Mouse (Mus musculus): ENCODE results near the gene Gyg. TPM values are rescaled to one million over a fixed set of nuclear protein-coding genes. Genes with fewer than 3 reads are reported as not detected.

The Gyg gene
- total RNA-seq, 2 experiments from 2014 or later: 39.2 to 44.8 TPM

DNA sequence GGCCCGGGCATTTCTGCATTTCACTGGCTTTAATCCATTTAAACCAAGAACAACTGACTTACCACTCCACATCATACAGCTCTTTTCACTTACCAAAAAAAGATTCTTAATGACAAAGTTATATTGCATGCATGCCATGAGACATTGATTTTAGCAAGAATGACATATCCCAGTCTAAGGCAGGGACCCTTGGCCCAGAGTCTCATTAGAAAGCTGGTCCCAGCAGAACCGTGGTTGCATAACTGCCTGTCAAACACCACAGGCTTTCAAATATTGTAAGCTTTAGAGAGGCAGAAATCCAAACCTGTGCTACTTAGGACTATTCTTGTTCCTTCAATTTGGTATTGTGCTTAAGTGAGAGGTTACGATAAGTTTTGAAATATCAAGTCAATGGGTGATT, 11.4 kb downstream of the Gyg start:
- Histone ChIP-seq H3K4me3 (no peak overlapping the region), H3K27ac (peak overlapping the region; percentile 70; the same call in 1 of the 2 replicates)
- no peak for TF ChIP-seq CTCF (conservative IDR thresholded peaks at IDR 0.05)
- DNase-seq (ENCODE audit: low spot score in 2 of 2): no peak

DNA sequence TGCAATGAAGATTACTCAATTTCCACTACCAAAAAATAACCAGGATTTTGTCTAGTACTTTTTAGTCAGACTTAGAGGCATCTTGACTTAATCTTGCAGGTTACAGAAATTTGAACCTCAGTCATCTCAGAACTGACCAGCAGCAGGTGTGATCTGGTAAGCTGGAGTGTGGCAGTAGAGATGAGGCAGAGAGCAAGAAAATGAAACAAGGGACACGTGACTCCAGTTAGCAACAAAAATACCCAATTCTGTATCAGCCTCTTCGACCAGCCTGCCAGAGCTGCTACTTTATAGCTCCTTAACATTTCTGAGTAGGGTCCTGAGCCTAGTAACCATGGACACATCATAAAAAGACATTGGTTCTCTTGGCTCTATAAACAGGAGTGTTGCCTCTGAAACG, 12.5 kb downstream of the Gyg start:
- no peak overlapping the region for H3K27ac ChIP-seq
- TF ChIP-seq CTCF (conservative IDR thresholded peaks at IDR 0.05): no peak
- no peak for DNase-seq (ENCODE audit: low spot score in 2 of 2)
- no peak overlapping the region for H3K4me3 ChIP-seq

GRCm38 (mm10) chr3:20142101-20142500, 13.0 kb downstream of the Gyg start:
- no peak for TF ChIP-seq CTCF (conservative IDR thresholded peaks at IDR 0.05)
- no peak overlapping the region for H3K27ac ChIP-seq

DNA sequence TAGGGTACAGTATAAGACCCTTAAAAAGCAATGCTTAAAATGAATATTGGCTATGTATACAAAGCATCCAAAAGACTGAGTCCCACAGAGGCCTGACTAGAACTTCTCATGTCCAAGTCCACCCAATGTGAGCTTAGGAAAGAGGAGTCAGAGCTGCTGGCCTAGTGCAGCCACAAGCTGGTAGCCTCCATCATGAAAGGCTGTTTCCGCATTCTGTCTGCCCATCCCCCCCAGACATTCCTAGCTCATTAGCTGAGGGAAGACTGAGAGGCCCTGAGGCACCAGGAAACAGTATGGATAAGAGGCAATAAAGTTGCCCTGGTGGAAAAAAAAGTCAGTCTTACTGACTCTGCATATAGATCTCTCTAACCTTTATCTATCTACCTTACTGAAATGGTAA, 13.4 kb downstream of the Gyg start:
- TF ChIP-seq CTCF (conservative IDR thresholded peaks at IDR 0.05): no peak
- no peak for DNase-seq (ENCODE audit: low spot score in 2 of 2)
- Histone ChIP-seq H3K4me3 (no peak overlapping the region), H3K27ac (no peak overlapping the region)

More at GRCm38 (mm10) chr3:20142101-20142500, 13.0 kb downstream of the Gyg start:
- no peak overlapping the region for H3K4me3 ChIP-seq
- DNase-seq (ENCODE audit: low spot score in 2 of 2): no peak

DNA sequence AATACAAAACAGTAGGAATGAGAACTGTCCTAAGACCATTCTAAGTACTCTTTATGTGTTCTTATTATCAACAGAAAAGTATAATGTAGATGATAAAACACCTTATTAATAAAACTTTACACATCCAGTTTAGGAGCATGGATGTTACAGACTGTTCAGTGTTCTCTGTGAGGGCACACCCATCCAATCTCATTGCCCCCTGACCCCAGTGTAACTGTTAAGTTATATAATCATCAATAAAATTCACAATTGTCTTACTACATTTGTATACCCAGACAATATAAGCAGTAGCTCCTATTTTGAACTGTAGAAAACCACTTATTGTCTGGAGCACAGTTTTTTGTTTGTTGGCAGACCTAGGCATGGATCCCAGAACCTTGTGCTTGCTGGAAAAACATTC, 13.9 kb downstream of the Gyg start:
- no peak overlapping the region for H3K4me3 ChIP-seq
- DNase-seq (ENCODE audit: low spot score in 2 of 2): no peak
- H3K27ac ChIP-seq: no peak overlapping the region
- TF ChIP-seq CTCF (conservative IDR thresholded peaks at IDR 0.05): no peak

DNA sequence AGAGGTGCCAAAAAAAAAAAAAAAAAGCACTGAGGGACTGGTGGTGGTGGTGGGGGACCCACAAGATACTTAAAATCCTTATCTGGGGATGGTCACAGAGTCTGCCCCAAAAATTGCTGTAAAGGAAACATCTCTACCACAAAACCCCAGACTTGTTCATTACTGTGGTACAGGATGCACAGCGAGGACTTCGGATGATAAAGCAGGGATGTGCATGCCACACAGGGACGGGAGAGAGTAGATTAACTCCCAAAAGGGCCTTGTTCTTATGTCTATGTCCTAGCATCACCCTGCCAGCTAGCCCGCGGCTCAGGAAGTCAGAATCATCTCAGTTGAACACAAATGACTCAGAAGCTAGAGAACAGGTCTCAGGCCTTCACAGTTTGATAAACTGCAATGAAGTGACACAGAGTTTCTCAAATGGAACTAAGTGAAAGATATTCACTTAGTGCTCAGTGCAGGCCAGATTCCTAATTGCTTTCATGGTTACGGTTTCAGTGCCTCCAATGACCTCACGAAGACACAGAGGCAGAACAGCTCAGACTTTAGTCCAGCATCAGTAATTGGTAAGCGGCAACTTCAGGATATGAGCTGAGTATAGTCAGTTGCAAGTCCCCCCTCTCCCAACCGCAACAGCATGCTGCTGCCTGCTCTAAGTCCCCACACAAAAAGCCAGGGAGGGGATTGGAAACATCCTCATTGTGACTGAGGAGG, 18.1 kb downstream of the Gyg start:
- no peak for DNase-seq (ENCODE audit: low spot score in 2 of 2)
- Histone ChIP-seq H3K27ac (no peak overlapping the region), H3K4me3 (no peak overlapping the region)
- no peak for TF ChIP-seq CTCF (conservative IDR thresholded peaks at IDR 0.05)

- Histone ChIP-seq H3K4me3 (no peak overlapping the region), H3K27ac (no peak overlapping the region)
- no peak for TF ChIP-seq CTCF (conservative IDR thresholded peaks at IDR 0.05)
- DNase-seq (ENCODE audit: low spot score in 2 of 2): no peak
Measured at GRCm38 (mm10) chr3:20134545-20134944, 20.6 kb downstream of the Gyg start.

- DNase-seq (ENCODE audit: low spot score in 2 of 2): peak in 1 of 2 experiments; percentile 32
- H3K27ac ChIP-seq: no peak overlapping the region
- H3K4me3 ChIP-seq: no peak overlapping the region
- TF ChIP-seq CTCF (conservative IDR thresholded peaks at IDR 0.05): no peak
Measured at GRCm38 (mm10) chr3:20133745-20134144, 21.4 kb downstream of the Gyg start.

DNA sequence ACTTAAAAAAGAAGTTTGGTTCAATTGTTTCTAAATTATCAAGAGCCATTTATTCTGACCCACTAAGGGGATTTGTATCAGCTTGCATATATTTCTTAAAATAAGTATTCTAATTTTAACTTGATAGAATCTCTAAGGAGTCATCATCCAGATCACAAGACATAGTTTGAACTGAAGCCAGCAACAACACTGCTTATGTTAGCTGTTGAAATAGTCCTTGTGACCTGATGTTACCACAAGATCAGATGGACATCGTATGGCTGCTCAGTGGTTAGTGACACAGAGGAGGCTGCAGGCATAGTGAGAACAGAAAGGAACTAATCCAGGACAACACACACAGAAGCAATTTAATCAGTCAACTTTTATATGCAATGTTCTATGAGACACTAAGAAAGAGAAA, 22.4 kb downstream of the Gyg start:
- no peak overlapping the region for H3K4me3 ChIP-seq
- no peak overlapping the region for H3K27ac ChIP-seq
- no peak for TF ChIP-seq CTCF (conservative IDR thresholded peaks at IDR 0.05)
- no peak for DNase-seq (ENCODE audit: low spot score in 2 of 2)

- Histone ChIP-seq H3K4me3 (no peak overlapping the region), H3K27ac (no peak overlapping the region)
- no peak for TF ChIP-seq CTCF (conservative IDR thresholded peaks at IDR 0.05)
- no peak for DNase-seq (ENCODE audit: low spot score in 2 of 2)
Measured at GRCm38 (mm10) chr3:20131350-20131720, 23.8 kb downstream of the Gyg start.

DNA sequence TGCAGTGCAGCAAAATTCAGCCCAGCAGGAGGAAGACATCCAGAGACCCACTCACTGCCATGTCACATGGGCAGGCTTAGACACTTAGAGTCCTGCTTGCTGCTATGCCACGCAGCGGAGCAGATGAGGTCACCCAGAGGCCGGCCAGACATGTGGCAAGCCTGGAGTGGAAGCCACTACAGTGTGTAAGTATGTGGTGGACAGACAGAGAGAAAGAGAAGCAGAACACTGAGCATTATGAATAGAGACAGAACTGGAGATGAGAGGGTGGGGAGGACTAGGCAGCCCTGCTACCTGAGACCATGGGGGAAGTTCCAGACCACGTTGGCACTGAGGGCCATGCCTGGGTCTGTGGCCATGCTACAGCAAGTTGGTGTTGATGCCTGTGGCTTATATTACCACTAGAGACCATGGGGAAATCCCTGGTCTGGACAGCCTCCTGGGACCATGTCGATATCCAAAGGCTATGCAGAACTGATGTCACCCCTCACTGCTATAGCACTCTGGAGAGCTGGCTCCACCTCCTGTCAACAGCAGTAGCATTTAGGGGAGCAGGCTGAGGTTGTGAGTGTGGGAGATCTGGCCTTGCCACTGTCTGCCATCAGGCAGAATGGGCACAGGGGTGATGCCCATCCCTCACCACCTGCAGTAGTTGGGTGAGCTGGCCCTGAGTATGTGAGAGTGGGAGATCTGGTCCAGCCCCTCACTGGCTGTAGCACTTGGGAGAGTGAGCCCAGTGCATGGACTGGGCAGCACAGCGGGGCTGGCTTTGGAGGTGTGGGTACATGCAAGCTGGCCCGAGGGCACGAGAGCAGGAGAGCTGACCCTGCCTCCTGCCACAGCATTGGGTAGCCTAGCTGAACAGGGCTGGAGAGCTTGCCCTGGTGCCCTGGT, 24.4 kb downstream of the Gyg start:
- DNase-seq (ENCODE audit: low spot score in 2 of 2): no peak
- Histone ChIP-seq H3K27ac (no peak overlapping the region), H3K4me3 (no peak overlapping the region)
- no peak for TF ChIP-seq CTCF (conservative IDR thresholded peaks at IDR 0.05)

DNA sequence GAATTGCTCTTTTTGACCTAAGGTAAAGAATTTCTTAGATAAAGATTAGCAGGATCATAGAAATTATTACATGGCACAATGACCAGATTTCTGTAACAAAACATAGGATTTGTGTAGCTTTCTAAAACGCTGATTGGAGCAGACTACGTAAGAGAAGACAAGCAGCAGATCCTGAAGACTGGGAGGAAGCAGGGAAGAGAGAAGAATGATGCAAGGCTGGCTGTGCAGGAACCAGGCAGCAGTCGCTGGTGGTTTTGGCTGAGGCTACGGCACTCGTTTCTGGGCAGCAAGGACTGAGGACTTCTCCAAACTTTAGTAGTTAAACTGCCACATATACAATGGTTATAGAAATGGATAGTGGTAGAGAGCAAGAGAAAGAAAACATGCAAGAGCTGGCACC, 25.6 kb downstream of the Gyg start:
- TF ChIP-seq CTCF (conservative IDR thresholded peaks at IDR 0.05): no peak
- H3K4me3 ChIP-seq: no peak overlapping the region
- DNase-seq (ENCODE audit: low spot score in 2 of 2): no peak

DNA sequence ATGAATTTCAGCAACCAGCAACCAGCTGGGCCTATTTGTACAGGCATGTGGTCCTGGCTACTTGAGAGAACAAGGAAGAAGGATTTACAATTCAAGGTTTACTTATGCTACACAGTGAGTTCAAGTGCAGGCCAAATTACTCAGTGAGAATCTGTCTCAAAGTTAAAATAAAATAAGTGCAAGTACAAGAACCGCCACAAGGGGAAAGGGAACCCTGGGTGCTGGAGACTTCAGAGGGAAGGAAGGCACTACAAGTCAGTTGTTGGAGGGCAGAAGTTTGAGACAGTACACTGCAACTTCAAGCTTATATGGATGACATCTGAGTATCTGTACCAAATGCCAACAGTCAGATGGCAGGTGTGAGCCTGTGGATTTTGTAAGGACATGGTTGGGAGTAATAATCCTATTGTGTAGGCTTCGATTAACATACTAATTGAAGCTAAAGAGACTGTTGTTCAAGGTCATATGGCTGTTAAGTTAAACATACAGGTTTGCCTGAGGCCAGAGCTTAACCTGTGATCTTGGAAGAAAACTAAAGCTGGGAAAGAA, 28.0 kb downstream of the Gyg start:
- Histone ChIP-seq H3K4me3 (no peak overlapping the region), H3K27ac (no peak overlapping the region)
- peak; percentile 58 for TF ChIP-seq CTCF (conservative IDR thresholded peaks at IDR 0.05)
- DNase-seq (ENCODE audit: low spot score in 2 of 2): no peak

More for the DNA sequence above, 25.6 kb downstream of the Gyg start:
- H3K27ac ChIP-seq: no peak overlapping the region
